Mouse (Mus musculus) spleen, adult 12 weeks (tissue): ENCODE results near the gene Myzap.
"Not testable (repeated sequence)": the region's sequence is repeated elsewhere in the genome, so short reads cannot be mapped to it uniquely, and the experiment has no call there.

Source experiments
- DNase-seq: peaks from one replicate; pipeline ENCODE4 v3.0.0; 2022; ENCODE audit warnings: low spot score

The Myzap gene

GRCm38 (mm10) chr9:71543443-71544222 is 48.5 kb downstream of the Myzap start:
- peak; percentile 31 for DNase-seq

- no peak for DNase-seq
These were observed 49.9 kb downstream of the Myzap start for GRCm38 (mm10) chr9:71542292-71542691.

- DNase-seq = no peak
These were observed 51.4 kb downstream of the Myzap start for GRCm38 (mm10) chr9:71540739-71541138.

- DNase-seq = no peak
These were observed 56.4 kb downstream of the Myzap start for GRCm38 (mm10) chr9:71535730-71536129.

- DNase-seq = no peak
These were observed 57.1 kb downstream of the Myzap start for GRCm38 (mm10) chr9:71535036-71535435.

- no peak for DNase-seq
These were observed 62.2 kb downstream of the Myzap start for GRCm38 (mm10) chr9:71529960-71530359.

GRCm38 (mm10) chr9:71527438-71527837 is 64.7 kb downstream of the Myzap start:
- no peak for DNase-seq

- DNase-seq = no peak
These were observed 68.3 kb downstream of the Myzap start for GRCm38 (mm10) chr9:71523901-71524300.

- DNase-seq = no peak
These were observed 72.3 kb downstream of the Myzap start for GRCm38 (mm10) chr9:71519836-71520235.

- no peak for DNase-seq
These were observed 74.7 kb downstream of the Myzap start for GRCm38 (mm10) chr9:71517487-71517886.

GRCm38 (mm10) chr9:71515862-71516261 is 76.3 kb downstream of the Myzap start:
- DNase-seq = no peak

GRCm38 (mm10) chr9:71513566-71513965 is 78.6 kb downstream of the Myzap start:
- no peak for DNase-seq

- DNase-seq = no peak
These were observed 79.3 kb downstream of the Myzap start for GRCm38 (mm10) chr9:71512899-71513298.

GRCm38 (mm10) chr9:71498391-71499182 is 93.6 kb downstream of the Myzap start:
- no peak for DNase-seq

- no peak for DNase-seq
These were observed 95.5 kb downstream of the Myzap start for GRCm38 (mm10) chr9:71496637-71497036.

GRCm38 (mm10) chr9:71493771-71494170 is 98.4 kb downstream of the Myzap start:
- DNase-seq = no peak

GRCm38 (mm10) chr9:71492296-71493025 is 99.7 kb downstream of the Myzap start:
- no peak for DNase-seq

GRCm38 (mm10) chr9:71490076-71490475 is 102.1 kb downstream of the Myzap start:
- DNase-seq = no peak

GRCm38 (mm10) chr9:71486127-71486526 is 106.0 kb downstream of the Myzap start:
- DNase-seq = no peak

GRCm38 (mm10) chr9:71485475-71486094 is 106.6 kb downstream of the Myzap start, which contains the start of gene Polr2m:
Gene Polr2m, minus strand, starts transcription at chr9:71485935.
- peak; percentile 80 for DNase-seq

- DNase-seq = no peak
These were observed 107.2 kb downstream of the Myzap start for GRCm38 (mm10) chr9:71484871-71485474.

- DNase-seq = not testable (repeated sequence)
These were observed 108.3 kb downstream of the Myzap start for GRCm38 (mm10) chr9:71483872-71484271.
